Mouse (Mus musculus) left cerebral cortex, adult 11 months (tissue): Measurements from ENCODE around the gene Pld1.
"Not testable (repeated sequence)": the region's sequence is repeated elsewhere in the genome, so short reads cannot be mapped to it uniquely, and the experiment has no call there.

Experiments
- DNase-seq: peaks from one replicate; pipeline ENCODE4 v3.0.0; 2022; ENCODE audit warnings: low spot score

Pld1 gene

DNA sequence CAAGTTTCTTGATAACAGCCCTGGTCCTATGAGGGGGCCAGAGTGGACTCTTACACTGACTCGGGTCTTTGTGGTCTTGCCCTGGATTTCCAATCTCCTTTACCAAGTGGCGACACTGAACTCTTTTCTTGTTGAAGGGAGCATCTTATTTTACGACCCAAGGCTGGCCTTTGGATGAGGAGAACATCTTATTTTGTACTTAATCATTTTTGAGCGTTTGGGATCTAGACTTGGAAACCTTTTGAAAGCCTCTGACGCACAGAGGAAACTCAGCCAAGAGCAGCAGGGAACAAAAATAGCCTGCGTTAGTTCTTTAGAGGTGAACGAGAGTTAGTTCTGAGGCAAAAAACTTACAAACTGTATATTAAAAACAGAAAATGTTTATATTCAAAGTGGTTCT, 4.5 kb downstream of the Pld1 start:
- no peak for DNase-seq

DNA sequence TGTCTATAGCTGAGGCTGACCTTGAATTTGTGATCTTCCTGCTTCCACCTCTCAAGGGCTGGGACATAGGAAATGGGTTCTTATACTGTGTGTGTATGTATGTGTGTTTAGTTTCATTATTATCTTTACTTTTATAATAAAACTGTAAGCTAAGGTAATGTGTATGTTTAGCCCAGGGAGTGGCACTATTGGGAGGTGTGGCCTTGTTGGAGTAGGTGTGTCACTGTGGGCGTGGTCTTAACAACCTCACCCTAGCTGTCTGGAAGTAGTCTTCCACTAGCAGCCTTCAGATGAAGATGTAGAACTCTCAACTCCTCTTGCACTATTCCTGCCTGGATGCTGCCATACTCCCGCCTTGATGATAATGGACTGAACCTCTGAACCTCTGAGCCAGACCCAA, 6.9 kb downstream of the Pld1 start:
- DNase-seq, result not testable (repeated sequence)

DNA sequence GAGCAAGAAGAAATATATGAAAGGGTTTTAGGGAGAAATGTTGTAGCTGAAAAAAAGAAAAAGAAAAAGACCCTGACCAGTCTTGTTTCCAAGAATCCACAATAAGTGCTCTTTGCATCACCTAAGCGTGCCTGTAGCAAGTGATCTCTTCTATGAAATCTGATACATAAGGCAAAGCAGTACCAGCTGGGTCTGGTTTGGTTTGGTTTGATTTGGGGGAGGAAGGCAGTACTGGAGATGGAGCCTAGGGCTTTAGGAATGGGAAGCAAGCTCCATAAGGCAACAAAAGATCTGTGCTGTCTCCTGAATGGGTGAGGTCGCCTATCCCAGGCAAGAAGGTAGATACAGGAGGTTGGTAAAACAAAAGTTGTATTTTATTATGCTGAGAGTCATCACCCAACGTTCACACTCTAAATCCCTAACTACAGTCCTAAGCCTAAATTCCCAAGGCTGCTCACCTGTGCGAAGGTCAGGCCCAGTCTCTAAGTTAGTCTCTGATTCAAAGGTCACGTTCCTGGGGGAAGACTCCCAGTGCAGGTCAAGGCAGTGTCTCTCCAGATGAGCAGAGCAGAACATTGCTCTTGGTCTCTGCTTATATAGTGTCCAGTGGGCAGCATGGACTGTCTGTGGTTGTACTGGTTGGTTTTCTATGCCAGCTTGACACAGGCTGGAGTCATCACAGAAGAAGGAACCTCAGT, 10.8 kb downstream of the Pld1 start:
- DNase-seq, result no peak

DNA sequence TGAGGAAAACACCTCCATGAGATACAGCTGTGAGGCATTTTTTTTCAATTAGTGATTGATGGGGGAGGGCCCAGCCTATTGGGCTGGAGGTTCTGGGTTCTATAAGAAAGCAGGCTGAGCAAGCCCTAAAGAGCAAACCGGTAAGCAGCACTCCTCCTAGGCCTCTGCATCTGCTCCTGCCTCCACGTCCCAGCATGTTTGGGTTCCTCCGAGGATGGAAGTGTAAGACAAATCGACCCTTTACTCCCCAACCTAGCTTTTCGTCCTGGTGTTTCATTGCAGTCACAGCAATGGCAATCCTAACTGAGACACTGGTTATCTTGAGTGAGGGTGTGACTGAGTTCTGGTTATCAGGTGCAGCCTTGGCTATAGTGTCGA, 11.4 kb downstream of the Pld1 start:
- DNase-seq, result no peak

DNA sequence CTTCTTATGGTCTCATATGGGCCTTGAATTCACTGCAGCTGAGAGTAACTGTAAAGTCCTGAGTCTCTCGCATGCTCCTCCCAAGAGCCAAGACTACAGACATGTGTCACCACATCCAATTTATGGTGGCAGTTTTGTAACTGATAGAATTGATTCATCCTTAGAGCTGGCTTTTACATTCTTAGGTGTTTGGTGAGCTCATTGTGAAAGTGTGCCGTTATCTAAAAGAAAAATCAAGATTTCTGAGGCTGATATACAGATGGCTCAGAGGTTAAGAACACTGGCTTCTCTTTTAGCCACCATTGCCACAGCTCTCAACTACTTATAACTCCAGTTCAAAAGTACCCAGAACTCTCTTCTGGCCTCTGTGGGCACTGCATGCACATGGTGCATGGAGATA, 12.2 kb downstream of the Pld1 start:
- DNase-seq, result no peak

DNA sequence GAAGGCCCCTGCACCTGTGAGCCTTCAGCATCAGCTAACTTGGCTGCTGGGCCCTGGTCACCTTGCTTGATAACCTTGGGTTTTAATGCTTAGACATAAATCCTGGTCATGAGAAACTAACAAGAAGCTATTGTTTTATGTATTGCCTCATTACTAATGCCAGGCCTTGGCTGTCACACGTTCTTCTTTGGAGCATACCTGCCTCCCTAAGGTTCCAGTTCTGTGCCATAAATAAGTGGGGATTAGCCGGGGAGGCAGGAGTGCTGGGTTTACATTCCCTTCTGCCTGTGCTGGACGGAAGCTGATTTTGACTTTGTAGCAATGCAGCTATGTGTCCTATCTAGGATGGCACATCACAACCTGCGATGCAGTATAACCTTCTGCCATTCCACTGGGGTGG, 13.2 kb downstream of the Pld1 start:
- DNase-seq, result no peak

DNA sequence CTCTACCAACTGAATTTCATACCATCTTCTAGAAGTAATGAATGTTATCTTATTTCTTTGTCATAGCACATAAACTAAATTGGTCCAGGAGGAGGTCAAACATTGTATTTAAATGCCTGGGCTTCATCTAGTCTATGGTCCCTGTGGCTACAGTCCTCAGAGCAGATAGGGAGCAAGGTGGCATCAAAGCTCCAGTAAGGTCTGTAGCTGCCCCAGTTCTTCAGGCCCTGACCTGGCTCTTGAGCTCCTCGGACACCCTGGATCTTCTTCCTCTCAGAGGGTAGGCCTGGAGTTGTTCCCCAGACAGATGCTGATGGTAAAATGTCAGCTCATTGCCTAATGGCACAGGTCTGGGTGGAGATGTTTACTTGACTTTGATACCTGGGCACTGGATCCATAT, 17.5 kb downstream of the Pld1 start:
- no peak for DNase-seq

DNA sequence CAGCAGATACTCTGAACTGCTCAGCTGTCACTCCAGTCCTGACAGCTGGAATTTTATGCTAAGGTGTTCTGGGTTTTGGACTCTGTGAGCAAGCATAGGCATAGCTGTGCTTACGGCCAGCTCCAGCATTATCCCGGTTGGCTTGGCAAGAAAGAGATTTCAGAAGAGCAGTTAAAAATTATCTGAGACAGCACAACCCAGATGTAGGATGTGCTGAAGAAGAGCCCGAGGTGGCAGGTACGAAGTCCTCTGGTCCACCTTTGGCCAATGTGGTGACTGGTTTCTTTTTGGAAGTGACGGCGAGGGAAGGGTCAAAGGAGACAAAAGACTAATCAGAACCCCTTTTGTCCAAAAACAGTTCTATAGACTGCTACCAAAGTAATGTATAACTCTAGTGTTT, 20.7 kb downstream of the Pld1 start:
- no peak for DNase-seq

DNA sequence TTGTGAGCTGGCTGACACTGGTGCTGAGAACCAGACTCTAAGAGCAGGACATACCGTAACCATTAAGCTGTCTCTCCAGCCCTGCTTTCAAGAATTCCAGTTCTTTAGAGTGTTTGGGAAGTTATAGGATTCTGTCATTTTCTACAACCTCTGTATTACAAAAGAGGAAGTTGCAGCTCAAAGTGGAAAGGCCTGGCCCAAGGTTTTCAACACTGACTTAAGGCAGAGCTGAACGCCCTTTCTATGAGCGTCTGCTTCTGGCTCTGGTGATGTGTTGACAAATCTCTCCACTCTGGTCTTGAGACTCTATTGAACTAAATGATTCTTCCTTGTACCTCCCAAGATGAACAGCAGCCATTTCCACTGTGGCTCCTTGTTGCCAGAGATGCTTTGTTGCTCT, 22.7 kb downstream of the Pld1 start:
- DNase-seq, result no peak

DNA sequence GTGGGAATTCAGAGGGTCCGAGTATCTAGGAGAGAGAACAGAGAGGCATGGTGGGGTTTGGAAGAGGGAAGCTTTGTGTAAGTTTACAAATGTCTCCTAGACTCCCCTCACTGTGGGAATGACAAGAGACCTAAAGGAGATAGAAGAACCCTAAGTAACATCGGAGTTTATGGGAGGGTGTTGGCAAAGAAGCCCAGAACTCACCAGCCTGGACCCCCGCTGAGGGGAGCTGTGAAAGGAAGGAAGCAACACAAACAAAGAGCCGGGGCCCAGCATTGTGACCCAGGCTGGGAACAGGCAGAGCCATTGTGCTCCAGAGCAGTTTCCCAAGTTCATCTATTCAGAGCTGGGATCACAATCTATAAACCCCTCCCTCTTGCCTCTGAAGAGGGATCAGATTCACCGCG, 25.3 kb downstream of the Pld1 start:
- no peak for DNase-seq

DNA sequence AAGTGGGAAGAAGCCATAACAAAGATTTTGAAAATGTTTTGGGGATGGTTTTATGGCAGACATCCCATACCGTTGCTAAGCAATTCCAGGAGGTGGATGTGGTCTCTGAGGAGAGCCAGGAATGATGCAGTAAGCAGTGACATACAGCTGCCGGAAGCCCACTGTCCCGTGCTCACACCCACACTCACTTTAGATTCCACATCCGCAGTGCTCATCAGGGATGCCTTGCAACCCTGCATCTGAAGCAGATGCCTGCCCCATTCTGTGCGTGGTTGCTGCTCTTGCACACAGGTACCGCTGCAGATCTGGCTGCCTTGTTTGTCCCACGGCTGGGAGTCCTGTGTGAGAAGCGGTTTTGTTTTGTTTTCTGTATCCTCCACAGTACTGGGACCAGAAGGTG, 30.2 kb downstream of the Pld1 start:
- no peak for DNase-seq

DNA sequence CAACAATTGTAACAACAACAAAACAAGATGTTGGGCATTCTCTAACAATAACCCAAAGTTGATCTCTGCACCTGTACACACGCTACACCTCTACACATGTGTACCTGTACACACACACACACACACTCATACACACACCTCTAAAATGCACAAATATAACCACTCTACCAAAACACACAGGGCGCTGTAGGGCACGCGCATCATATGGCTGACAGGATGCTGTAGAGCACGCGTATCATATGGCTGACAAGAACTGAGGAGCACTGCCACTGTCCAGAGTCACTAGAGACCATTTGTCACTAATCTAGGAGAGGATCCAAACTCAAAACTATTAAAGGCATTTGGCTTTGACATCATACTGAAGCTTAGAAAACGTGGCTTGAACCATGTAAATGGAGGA, 35.4 kb downstream of the Pld1 start:
- no peak for DNase-seq

DNA sequence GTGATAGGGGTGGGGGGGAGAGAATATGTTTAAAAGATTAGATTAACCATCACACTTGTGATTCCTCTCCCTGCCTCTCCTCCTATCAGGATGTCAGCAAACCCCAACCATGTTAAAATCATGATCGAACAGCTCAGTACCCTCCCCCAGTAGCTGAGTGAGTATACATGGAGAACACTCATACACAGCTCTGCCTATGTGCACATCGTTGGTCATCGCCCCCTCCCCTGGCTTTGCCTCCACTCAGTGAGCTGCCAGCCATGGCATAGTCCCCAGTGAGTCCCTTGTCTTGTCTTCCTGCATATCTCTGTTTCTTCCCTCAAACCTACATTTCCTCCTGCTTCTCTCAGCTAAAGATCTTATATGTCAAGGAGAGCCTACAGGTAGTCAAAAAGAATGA, 36.5 kb downstream of the Pld1 start:
- DNase-seq, result no peak

DNA sequence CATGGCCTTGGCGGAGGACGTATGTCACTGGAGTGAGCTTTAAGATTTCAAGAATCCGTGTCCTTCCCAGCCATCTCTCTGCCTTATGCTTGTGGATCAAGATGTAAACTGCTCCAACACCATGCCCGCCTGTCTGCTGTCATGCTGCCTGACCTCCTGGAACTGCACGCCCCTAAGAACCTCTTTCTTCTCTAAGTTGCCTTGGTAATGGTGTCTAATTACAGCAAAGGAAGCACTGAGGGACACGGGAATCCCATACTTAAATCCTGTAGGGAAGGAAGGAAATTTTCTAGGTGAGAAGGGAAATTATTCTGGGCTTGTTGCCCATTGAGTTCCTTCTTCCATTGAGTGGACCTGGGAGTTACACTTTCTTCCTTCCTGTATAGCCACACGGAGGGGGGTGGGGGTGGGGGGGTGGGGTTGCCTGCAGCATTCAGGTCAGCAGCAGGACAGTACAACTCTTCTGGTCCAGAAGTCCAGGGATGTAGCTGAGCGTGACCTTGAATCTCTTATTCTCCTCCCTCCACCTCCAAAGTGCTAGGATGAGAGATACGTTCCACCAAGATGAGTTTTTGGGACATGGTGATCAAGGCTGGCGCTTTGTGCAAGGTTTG, 38.5 kb downstream of the Pld1 start:
- DNase-seq, result no peak

DNA sequence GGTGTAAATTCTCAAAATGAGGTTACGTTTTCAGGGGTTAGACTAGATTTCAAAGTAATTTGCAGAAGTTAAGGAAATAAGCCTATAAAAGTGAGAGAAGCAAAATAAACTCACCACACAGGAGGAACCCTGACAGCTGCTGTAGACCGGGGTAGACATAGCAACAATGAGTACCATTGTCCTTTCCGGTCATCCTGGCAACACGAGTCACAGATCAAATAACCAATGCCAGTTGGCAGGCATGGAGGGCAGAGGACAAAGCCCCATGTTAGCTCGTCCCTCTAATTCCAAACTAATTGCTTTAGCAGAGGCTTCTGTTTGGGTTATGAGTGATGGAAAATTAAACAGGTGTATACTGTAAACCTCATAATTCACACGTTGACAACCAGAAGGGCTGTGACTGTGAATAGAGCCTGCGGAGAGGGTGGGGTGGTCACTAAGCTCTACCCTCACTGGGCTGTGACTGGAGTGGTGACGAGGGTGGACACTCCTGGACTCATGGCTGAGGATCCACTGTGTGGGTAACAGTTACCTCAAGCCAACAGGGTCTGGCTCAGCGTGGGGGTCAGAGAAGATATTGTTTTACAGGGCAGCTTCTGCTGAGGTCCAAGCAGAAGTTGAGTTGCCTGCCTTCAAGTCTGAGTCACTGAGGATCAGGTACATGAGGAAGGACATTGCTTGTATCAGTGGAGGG, 39.7 kb downstream of the Pld1 start:
- DNase-seq, result peak; percentile 39

DNA sequence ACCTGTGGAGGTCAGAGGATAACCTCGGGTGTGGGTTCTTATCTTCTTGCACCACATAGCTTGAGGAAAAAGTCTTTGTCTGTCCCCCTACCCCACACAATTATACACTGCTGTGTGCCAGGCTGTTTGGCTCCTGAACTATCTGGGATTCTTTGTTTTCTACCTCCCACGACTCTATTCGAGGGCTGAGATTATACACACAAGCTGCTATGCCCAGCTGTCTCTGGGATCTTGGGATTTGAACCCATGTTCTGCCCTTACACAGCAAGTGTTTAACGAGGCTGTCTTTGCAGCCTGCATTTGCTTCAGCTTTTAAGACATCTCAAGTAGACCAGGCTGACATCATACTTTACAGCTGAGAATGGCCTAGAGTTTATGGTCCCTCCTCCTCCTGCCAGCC, 43.1 kb downstream of the Pld1 start:
- DNase-seq, result no peak

DNA sequence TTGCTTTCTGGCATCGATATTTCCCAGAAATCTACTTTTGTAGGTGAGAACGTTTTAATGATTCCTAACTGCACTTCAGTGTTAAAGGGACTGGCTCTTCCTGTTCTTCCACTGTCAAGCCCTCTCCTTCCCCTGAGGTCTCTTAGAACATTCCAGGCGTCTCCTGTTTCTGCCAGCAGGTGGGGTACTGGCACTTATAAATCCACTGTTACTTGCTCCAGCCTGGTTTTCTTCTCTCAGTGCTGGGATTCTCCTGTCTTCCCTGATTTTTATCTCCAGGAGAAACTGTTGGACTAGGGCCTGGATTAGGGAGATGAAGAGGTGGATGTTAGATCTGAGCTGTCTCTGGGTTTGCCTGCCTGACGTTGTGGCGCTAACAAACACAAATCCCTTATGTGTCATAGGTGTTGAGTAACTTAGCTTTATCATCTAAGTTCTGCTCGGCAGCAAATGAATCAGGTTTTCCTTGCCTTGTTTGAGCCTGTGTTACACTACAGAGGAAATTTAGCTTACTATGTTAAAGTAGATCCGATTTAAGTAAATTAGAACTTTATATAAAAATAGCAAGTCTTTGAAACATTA, 44.0 kb downstream of the Pld1 start:
- DNase-seq, result peak; percentile 73

DNA sequence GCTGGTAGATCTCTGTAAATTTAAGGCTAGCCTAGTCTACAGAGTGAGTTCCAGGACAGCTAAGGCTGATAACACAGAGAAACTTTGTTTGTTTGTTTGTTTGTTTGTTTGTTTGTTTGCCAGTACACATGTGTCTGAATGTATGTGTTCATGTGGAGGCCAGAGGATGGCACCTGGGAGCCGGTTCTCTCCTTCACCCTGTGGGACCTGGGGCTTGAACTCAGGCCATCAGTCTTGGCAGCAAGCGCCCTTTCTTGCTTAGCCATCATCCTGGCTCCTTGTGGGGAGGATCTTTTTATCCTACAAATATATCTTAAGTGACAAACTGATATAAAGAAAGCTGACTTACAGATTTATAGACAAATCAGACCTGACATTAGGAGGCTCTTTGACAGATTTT, 44.8 kb downstream of the Pld1 start:
- no peak for DNase-seq

DNA sequence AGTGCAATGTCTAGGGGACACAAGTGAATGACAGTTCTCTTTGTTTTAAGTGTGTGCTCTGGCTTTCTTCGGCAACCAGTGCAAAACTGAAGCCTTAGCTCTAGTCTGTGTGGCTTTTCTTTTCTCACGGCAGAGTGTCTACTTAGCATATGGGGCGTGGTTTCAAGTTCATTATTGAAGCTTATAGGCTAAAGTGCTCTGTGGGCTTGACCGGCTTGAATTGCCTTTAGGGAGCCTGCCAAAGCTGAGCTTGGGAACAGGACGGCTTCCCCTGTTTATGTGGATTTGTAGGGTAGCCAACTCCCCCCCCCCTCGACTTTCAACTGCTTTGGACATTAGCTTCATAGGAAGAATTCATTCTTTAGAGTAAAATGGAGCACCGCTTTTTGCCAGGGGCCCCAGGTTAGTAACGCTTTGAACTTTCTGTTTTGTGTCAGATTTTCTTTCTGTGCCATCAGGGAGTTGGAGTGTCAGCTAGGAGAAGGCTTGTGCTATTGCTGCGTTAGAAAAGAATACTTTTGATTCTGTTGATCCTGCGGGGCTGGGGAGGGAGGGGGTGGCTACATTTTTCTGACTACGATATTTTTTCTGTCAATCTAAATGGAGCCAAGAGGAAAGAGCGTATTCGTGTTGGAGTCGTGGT, 45.6 kb downstream of the Pld1 start:
- peak; percentile 34 for DNase-seq

DNA sequence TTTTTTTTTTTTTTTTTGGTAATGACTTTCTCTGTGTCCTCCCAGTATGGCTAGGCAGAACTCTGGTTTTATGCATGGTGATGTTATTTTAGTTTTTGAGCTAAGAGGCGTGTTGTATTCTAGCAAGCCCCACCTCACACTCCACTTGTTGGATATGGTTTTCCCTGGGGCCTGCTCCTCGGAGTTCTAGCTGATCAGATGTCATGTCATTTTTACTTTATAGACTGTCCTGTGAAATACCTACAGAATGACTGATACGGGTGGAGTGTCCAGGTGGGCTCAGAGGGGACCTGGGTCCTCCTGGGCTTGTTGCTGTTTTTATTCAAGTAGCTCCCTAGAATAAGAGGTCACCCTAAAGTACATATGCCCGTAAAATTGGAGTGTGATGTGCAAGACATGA, 46.1 kb downstream of the Pld1 start:
- no peak for DNase-seq

DNA sequence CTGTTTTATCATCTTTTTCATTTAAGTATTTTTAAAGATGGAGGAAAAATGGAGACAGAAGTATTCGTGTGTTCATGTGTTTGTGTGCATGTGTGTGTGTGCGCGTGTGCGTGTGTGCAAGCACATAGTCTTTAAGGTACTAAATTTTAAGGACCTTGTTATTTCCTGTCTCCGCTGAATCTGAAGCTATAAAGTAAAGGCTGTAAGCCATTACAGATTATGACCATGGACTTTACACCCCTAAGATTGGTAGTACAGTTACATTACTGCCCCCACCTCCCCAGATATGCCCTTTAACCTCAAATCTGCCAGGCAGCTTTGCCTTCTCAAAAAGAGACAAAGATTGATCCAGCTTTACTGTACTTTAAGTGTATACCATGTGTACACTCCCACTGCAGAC, 46.8 kb downstream of the Pld1 start:
- no peak for DNase-seq

DNA sequence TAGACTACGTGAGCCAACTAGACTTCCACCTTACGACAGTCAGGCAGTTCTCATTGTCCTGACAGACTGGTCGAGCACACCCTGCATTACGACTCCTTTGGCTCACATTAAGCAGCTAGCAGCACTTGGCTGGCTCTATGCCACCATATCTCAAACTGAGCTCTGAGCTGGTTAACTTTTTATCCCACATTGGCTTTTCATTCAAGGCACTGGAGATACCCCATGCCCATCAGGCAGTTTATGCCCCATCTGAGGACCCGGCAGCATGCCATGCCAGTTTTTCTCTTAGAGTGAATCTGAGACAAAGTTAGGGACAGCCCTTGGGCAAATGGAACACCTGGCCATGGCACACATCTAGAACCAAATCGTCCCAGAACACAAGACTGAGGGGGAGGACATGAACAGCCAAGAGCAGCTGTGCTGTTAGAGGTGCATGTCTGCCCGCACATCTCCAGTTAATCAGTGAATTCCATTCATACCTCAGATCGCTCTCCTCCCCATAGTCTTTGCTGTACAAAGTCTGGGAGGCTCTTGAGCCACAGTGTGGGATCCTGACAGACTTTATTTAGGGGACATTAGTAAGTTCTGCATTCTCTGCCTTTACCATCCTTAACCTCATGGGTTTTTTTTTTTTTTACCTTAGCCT, 49.5 kb downstream of the Pld1 start:
- no peak for DNase-seq
